Mouse (Mus musculus): Measurements from ENCODE around the gene Hnrnpdl. TPM values are rescaled to one million over a fixed set of nuclear protein-coding genes. Genes with fewer than 3 reads are reported as not detected.

Gene Hnrnpdl
- polyA plus RNA-seq, 1 experiment = 13.3 TPM

DNA sequence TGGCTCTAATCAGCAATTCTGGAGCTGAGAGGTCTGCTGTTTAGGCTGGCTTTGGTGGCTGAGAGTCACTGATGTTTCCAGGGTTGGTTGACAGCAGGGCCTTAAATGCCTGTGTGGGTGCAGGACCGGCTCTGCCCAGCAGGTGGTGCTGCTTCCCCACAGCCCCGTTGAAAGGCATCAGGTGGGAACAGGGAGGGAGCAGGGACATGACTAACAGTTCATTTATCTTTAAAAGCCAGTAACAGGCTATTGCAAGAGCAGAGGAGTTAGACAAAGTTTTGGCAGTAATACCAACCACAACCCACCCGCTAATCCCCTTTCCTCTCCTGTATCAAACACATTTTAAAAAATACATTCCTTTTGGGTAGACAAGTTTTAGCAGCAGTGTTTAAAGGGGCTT lies 30.8 kb upstream of the Hnrnpdl start:
- no peak for TF ChIP-seq TAL1 (IDR thresholded peaks at IDR 0.05; ENCODE audit: low read length)
- TF ChIP-seq GATA1 (IDR thresholded peaks at IDR 0.05; ENCODE audit: low read length) = no peak
- Histone ChIP-seq H3K9me3 (ENCODE audit: control insufficient read depth, low read length) (no peaks in the 10 kb centered on the region), H3K27me3 (ENCODE audit: control insufficient read depth) (no peaks in the 10 kb centered on the region), H3K4me1 (ENCODE audit: control insufficient read depth) (no peaks in the 10 kb centered on the region), H3K36me3 (ENCODE audit: control insufficient read depth) (peaks cover 42% of the 10 kb centered on the region), H3K4me3 (replicated peaks) (no peak overlapping the region)

GRCm38 (mm10) chr5:100069526-100069925 lies 30.1 kb upstream of the Hnrnpdl start:
- Histone ChIP-seq H3K27me3 (ENCODE audit: control insufficient read depth) (no peaks in the 10 kb centered on the region), H3K4me1 (ENCODE audit: control insufficient read depth) (no peaks in the 10 kb centered on the region), H3K9me3 (ENCODE audit: control insufficient read depth, low read length) (no peaks in the 10 kb centered on the region), H3K4me3 (replicated peaks) (no peak overlapping the region), H3K36me3 (ENCODE audit: control insufficient read depth) (peaks cover 47% of the 10 kb centered on the region)
- TF ChIP-seq GATA1 (IDR thresholded peaks at IDR 0.05; ENCODE audit: low read length) (no peak), TAL1 (IDR thresholded peaks at IDR 0.05; ENCODE audit: low read length) (no peak)

DNA sequence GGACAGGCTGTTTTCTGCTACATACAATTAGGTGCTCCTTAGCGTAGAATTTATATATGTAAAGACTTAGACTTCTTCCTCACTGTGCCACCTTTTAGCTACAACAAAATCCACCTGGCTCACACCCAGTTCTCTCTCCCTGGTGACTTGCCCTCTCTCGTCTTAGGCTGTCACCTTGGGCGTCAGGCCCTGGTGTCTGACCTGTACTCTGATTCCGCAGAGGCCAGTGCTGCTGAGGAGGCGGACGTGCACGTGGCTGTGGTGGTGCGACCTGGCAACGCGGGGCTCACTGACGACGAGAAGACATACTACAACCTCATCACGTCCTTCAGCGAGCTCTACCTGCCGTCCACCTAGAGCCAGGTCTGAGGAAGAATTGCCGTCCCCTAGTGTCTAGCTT lies 28.1 kb upstream of the Hnrnpdl start:
- H3K27me3 ChIP-seq (ENCODE audit: control insufficient read depth) = no peaks in the 10 kb centered on the region
- H3K4me3 ChIP-seq (replicated peaks) = no peak overlapping the region
- H3K36me3 ChIP-seq (ENCODE audit: control insufficient read depth) = peaks cover 49% of the 10 kb centered on the region
- TF ChIP-seq TAL1 (IDR thresholded peaks at IDR 0.05; ENCODE audit: low read length) = no peak
- no peak for TF ChIP-seq GATA1 (IDR thresholded peaks at IDR 0.05; ENCODE audit: low read length)
- no peaks in the 10 kb centered on the region for H3K4me1 ChIP-seq (ENCODE audit: control insufficient read depth)
- H3K9me3 ChIP-seq (ENCODE audit: control insufficient read depth, low read length) = no peaks in the 10 kb centered on the region

- Histone ChIP-seq H3K36me3 (ENCODE audit: control insufficient read depth) (peaks cover 55% of the 10 kb centered on the region), H3K4me3 (replicated peaks) (no peak overlapping the region), H3K27me3 (ENCODE audit: control insufficient read depth) (no peaks in the 10 kb centered on the region), H3K9me3 (ENCODE audit: control insufficient read depth, low read length) (no peaks in the 10 kb centered on the region), H3K4me1 (ENCODE audit: control insufficient read depth) (peaks cover 3% of the 10 kb centered on the region)
- TF ChIP-seq GATA1 (IDR thresholded peaks at IDR 0.05; ENCODE audit: low read length) (no peak), TAL1 (IDR thresholded peaks at IDR 0.05; ENCODE audit: low read length) (no peak)
Observed at GRCm38 (mm10) chr5:100060876-100061275, 21.4 kb upstream of the Hnrnpdl start.

DNA sequence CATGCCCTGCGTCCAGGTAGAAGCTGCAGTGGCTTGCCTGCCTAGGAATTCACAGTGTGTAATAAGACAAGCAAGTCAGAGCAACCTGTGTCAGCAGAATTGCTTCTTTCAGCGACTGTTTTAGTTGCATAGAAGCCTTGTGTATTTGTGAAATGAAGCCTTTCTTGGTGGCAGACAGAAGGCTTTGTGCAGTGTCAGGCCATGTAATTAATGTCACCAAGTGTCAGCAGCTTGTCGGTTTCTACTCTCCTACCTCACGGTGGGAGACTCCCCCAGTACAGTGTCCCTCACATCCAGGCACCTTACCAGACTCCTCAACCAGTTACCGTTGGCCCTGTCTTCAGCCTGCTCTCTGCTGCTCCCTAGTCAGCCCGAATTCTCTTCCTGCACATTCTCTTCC lies 19.9 kb upstream of the Hnrnpdl start:
- Histone ChIP-seq H3K9me3 (ENCODE audit: control insufficient read depth, low read length) (no peaks in the 10 kb centered on the region), H3K4me1 (ENCODE audit: control insufficient read depth) (peaks cover 18% of the 10 kb centered on the region), H3K27me3 (ENCODE audit: control insufficient read depth) (no peaks in the 10 kb centered on the region), H3K36me3 (ENCODE audit: control insufficient read depth) (peaks cover 44% of the 10 kb centered on the region), H3K4me3 (replicated peaks) (no peak overlapping the region)
- TF ChIP-seq GATA1 (IDR thresholded peaks at IDR 0.05; ENCODE audit: low read length) (no peak), TAL1 (IDR thresholded peaks at IDR 0.05; ENCODE audit: low read length) (no peak)

DNA sequence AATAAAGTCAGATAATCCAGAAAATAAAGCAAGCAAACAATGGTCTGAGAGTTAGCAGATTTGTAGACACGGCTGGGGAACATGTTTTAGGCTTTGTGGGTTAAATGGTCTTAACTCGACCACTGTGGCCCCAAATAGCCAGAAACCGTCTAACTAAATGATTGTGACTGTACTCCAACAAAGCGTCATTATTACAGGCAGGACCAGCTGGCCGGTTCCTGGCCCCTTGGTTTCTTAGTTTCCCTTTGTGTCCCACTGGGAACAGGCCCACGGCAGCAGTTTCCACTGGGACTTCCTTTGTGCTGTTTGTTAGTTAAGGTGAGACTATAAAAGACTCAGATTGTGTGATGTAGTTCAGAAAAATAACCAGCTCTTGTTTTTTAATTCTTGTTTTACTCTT lies 19.3 kb upstream of the Hnrnpdl start:
- Histone ChIP-seq H3K27me3 (ENCODE audit: control insufficient read depth) (no peaks in the 10 kb centered on the region), H3K36me3 (ENCODE audit: control insufficient read depth) (peaks cover 38% of the 10 kb centered on the region), H3K4me3 (replicated peaks) (no peak overlapping the region), H3K9me3 (ENCODE audit: control insufficient read depth, low read length) (no peaks in the 10 kb centered on the region), H3K4me1 (ENCODE audit: control insufficient read depth) (peaks cover 22% of the 10 kb centered on the region)
- TF ChIP-seq GATA1 (IDR thresholded peaks at IDR 0.05; ENCODE audit: low read length) (no peak), TAL1 (IDR thresholded peaks at IDR 0.05; ENCODE audit: low read length) (no peak)

DNA sequence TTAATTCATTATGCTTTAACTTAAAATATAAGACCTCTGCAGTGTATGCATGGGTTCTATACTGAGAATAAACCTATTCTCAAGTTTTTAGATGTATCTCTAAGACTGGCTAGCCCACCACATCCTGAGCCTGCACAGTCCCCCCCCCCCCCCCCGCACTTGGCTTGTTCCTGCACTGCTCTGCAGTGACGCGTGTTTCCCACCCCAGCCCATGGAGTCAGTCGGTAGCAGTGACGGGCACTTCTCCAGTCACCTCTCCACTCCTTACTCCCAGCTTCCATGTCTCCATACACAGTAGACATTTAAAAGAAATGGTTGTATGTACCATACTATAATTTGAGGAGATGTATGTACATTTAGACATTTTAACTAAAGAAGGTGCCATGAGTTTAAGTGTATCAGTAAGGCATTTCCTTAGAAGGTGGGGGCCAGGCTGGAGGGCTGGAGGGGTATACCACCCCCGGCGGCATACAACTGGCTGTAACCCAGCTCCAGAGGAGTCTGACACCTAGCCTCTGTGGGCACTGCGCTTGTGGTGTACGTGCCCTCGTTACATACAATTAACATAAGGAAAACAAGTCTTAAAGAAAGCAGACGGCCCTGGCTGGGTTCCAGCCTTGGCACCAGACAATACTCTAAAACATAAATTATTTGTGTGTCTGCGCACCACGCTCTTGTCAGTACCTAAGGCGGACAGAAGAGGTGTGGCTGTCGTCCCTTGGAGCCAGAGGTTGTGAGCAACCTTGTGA lies 18.2 kb upstream of the Hnrnpdl start:
- Histone ChIP-seq H3K27me3 (ENCODE audit: control insufficient read depth) (no peaks in the 10 kb centered on the region), H3K4me3 (replicated peaks) (no peak overlapping the region), H3K36me3 (ENCODE audit: control insufficient read depth) (peaks cover 35% of the 10 kb centered on the region), H3K9me3 (ENCODE audit: control insufficient read depth, low read length) (no peaks in the 10 kb centered on the region; the same call in 1 of the 2 replicates), H3K4me1 (ENCODE audit: control insufficient read depth) (peaks cover 22% of the 10 kb centered on the region)
- TF ChIP-seq TAL1 (IDR thresholded peaks at IDR 0.05; ENCODE audit: low read length) (no peak), GATA1 (IDR thresholded peaks at IDR 0.05; ENCODE audit: low read length) (no peak)

DNA sequence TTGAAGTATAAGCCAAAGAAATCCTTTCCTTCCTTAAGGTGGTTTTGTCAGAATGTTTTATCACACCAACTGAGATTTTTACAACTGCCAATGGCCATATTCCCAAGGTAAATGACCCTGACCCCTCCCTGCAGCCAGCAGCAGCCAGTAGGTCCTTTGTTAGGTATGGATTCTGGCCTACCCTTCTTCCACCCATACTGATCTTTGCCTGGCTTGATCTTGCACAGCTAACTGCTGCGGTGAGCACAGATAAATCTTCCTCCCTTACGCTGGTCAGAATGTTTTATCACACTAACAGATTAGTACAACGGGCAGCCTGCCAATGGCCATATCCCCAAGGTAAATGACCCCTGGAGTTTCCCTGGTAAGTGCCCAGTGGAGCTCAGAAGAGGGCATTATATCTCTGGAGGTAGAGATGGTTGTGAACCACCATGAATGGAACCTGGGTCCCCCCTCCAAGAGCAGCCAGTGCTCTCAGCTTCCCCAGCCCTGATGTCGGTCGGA lies 16.5 kb upstream of the Hnrnpdl start:
- Histone ChIP-seq H3K4me1 (ENCODE audit: control insufficient read depth) (peaks cover 22% of the 10 kb centered on the region), H3K9me3 (ENCODE audit: control insufficient read depth, low read length) (no peaks in the 10 kb centered on the region; the same call in 1 of the 2 replicates), H3K27me3 (ENCODE audit: control insufficient read depth) (no peaks in the 10 kb centered on the region), H3K4me3 (replicated peaks) (no peak overlapping the region), H3K36me3 (ENCODE audit: control insufficient read depth) (peaks cover 25% of the 10 kb centered on the region)
- TF ChIP-seq GATA1 (IDR thresholded peaks at IDR 0.05; ENCODE audit: low read length) = no peak
- TF ChIP-seq TAL1 (IDR thresholded peaks at IDR 0.05; ENCODE audit: low read length) = no peak

GRCm38 (mm10) chr5:100054807-100055547 lies 15.5 kb upstream of the Hnrnpdl start:
- H3K36me3 ChIP-seq (ENCODE audit: control insufficient read depth) = peaks cover 24% of the 10 kb centered on the region
- H3K4me1 ChIP-seq (ENCODE audit: control insufficient read depth) = peaks cover 22% of the 10 kb centered on the region
- no peak for TF ChIP-seq TAL1 (IDR thresholded peaks at IDR 0.05; ENCODE audit: low read length)
- no peak for TF ChIP-seq GATA1 (IDR thresholded peaks at IDR 0.05; ENCODE audit: low read length)
- H3K27me3 ChIP-seq (ENCODE audit: control insufficient read depth) = no peaks in the 10 kb centered on the region
- H3K4me3 ChIP-seq (replicated peaks) = no peak overlapping the region
- no peaks in the 10 kb centered on the region; the same call in 1 of the 2 replicates for H3K9me3 ChIP-seq (ENCODE audit: control insufficient read depth, low read length)
